Mouse (Mus musculus) large intestine, adult 2 months (tissue): ENCODE data around the gene Tmem192. TPM values are rescaled to one million over a fixed set of nuclear protein-coding genes. Genes with fewer than 3 reads are reported as not detected.

Experiments used
- DNase-seq: peaks from one replicate; pipeline ENCODE4 v3.0.0-alpha.2; 2012; ENCODE audit warnings: low read depth, low spot score
- WGBS: fragments of 180-500 bp; shearing (Covaris S2); methylation state at CpG from one replicate; pipeline ENCODE4 v1.1.7; 2018; 5-methylcytosine and 5-hydroxymethylcytosine counted together
- polyA plus RNA-seq: library from polyadenylated mRNA; depleted of rRNA; stranded (reverse); fragments of >200 nt; gene quantifications from 2 replicates; pipeline ENCODE4 v1.2.3, GENCODE M21; 2012; rRNA removed

Tmem192 gene
- 30.1 and 35.5 TPM in 2 replicates for polyA plus RNA-seq

- under 1% methylated on average over 73 of the region's 73 CpGs for WGBS
- DNase-seq = peak; percentile 67
Observed at GRCm38 (mm10) chr8:64946820-64947697, at the start of gene Tmem192. Gene Tmem192, plus strand, starts transcription at chr8:64947185.

- DNase-seq = no peak
- WGBS = 15% methylated on average over 4 of the region's 4 CpGs
Observed at GRCm38 (mm10) chr8:64898710-64899109, 48.3 kb upstream of the Tmem192 start.

GRCm38 (mm10) chr8:64900645-64901044 is 46.3 kb upstream of the Tmem192 start:
- WGBS = 78% methylated on average over 3 of the region's 3 CpGs
- DNase-seq = no peak

GRCm38 (mm10) chr8:64901527-64902156 is 45.3 kb upstream of the Tmem192 start:
- 57% methylated on average over 7 of the region's 7 CpGs for WGBS
- DNase-seq = no peak

GRCm38 (mm10) chr8:64902191-64902590 is 44.8 kb upstream of the Tmem192 start:
- no peak for DNase-seq
- 73% methylated on average over 12 of the region's 12 CpGs for WGBS

GRCm38 (mm10) chr8:64903778-64904177 is 43.2 kb upstream of the Tmem192 start:
- WGBS = 52% methylated on average over 3 of the region's 3 CpGs
- no peak for DNase-seq

- DNase-seq = no peak
- 96% methylated on average over 2 of the region's 2 CpGs for WGBS
Observed at GRCm38 (mm10) chr8:64910026-64910425, 37.0 kb upstream of the Tmem192 start.

GRCm38 (mm10) chr8:64916793-64917192 is 30.2 kb upstream of the Tmem192 start:
- DNase-seq = no peak
- 74% methylated on average over 5 of the region's 5 CpGs for WGBS

- no peak for DNase-seq
- 86% methylated on average over 3 of the region's 3 CpGs for WGBS
Observed at GRCm38 (mm10) chr8:64923329-64923728, 23.7 kb upstream of the Tmem192 start.

- WGBS = 83% methylated on average over 4 of the region's 4 CpGs
- no peak for DNase-seq
Observed at GRCm38 (mm10) chr8:64925762-64926161, 21.2 kb upstream of the Tmem192 start.

- no peak for DNase-seq
- 18% methylated on average over 3 of the region's 3 CpGs for WGBS
Observed at GRCm38 (mm10) chr8:64926355-64926754, 20.6 kb upstream of the Tmem192 start.

- 89% methylated on average over 6 of the region's 6 CpGs for WGBS
Observed at GRCm38 (mm10) chr8:64928938-64929337, 18.0 kb upstream of the Tmem192 start.

GRCm38 (mm10) chr8:64934997-64935396 is 12.0 kb upstream of the Tmem192 start:
- no peak for DNase-seq
- WGBS = 73% methylated on average over 3 of the region's 3 CpGs

More at GRCm38 (mm10) chr8:64928938-64929337, 18.0 kb upstream of the Tmem192 start:
- DNase-seq = no peak

- 79% methylated on average over 8 of the region's 8 CpGs for WGBS
- no peak for DNase-seq
Observed at GRCm38 (mm10) chr8:64941019-64941418, 6.0 kb upstream of the Tmem192 start.

- 13% methylated on average over 9 of the region's 9 CpGs for WGBS
Observed at GRCm38 (mm10) chr8:64941495-64941894, 5.5 kb upstream of the Tmem192 start.

GRCm38 (mm10) chr8:64942946-64943345 is 4.0 kb upstream of the Tmem192 start:
- WGBS = 33% methylated on average over 5 of the region's 5 CpGs
- no peak for DNase-seq

More at GRCm38 (mm10) chr8:64941495-64941894, 5.5 kb upstream of the Tmem192 start:
- DNase-seq = peak; percentile 16

- WGBS = 26% methylated on average over 5 of the region's 5 CpGs
- DNase-seq = no peak
Observed at GRCm38 (mm10) chr8:64944831-64945230, 2.2 kb upstream of the Tmem192 start.

- no peak for DNase-seq
- WGBS = 74% methylated on average over 7 of the region's 7 CpGs
Observed at GRCm38 (mm10) chr8:64945606-64946005, 1.4 kb upstream of the Tmem192 start.

GRCm38 (mm10) chr8:64946441-64946819 is 555 bp upstream of the Tmem192 start:
- peak; percentile 14 for DNase-seq
- WGBS = 8% methylated on average over 8 of the region's 8 CpGs

- no peak for DNase-seq
- whole genome bisulfite sequencing = 6% methylated on average over 10 of the region's 10 CpGs
Observed at GRCm38 (mm10) chr8:64947698-64948034, 681 bp downstream of the Tmem192 start.

- no peak for DNase-seq
- 86% methylated on average over 1 of the region's 1 CpGs for WGBS
Observed at GRCm38 (mm10) chr8:64948371-64948770, 1.4 kb downstream of the Tmem192 start.
